Mouse (Mus musculus) myocyte (in vitro differentiated cells): ENCODE data around the gene Trim26.

Source experiments
- MAX ChIP-seq: IDR thresholded peaks from one replicate; pipeline ENCODE4 v1.6.1; 2011; ENCODE audit warnings: low read depth, mild to moderate bottlenecking, control low read depth
- MYOD1 ChIP-seq, 3 experiments: IDR thresholded peaks; one replicate each; pipeline ENCODE4 v1.6.1; 2011; ENCODE audit warnings: control low read depth in 2 of 3, low read depth in 2 of 3, mild to moderate bottlenecking in 2 of 3, moderate library complexity in 1 of 3; ENCODE audit not compliant: insufficient read length in 2 of 3, control insufficient read depth in 1 of 3
- POLR2A ChIP-seq: IDR thresholded peaks from one replicate; pipeline ENCODE4 v1.6.1; 2011; ENCODE audit warnings: low read depth, mild to moderate bottlenecking, control low read depth, moderate library complexity; ENCODE audit not compliant: insufficient read length
- POLR2AphosphoS2 ChIP-seq: IDR thresholded peaks from one replicate; pipeline ENCODE4 v1.6.1; 2011; ENCODE audit warnings: low read depth, control low read depth; ENCODE audit not compliant: insufficient read length
- REST ChIP-seq: IDR thresholded peaks from one replicate; pipeline ENCODE4 v1.6.1; 2011; ENCODE audit warnings: mild to moderate bottlenecking, control low read depth, moderate library complexity; ENCODE audit not compliant: insufficient read depth, insufficient read length
- TCF12 ChIP-seq: IDR thresholded peaks from one replicate; pipeline ENCODE4 v1.6.1; 2011; ENCODE audit warnings: mild to moderate bottlenecking, control low read depth; ENCODE audit not compliant: poor library complexity, insufficient read depth, severe bottlenecking
- USF1 ChIP-seq: IDR thresholded peaks from one replicate; pipeline ENCODE4 v1.6.1; 2011; ENCODE audit warnings: low read depth, mild to moderate bottlenecking, control low read depth, moderate library complexity

- no peak for TF ChIP-seq USF1
- TF ChIP-seq MAX = no peak
- TF ChIP-seq POLR2A = no peak
- TF ChIP-seq REST = no peak
- TF ChIP-seq MYOD1 (IDR thresholded peaks at IDR 0.05; ENCODE audit: control insufficient read depth in 1 of 3, insufficient read length in 2 of 3, low read depth in 2 of 3) = no peak
- TF ChIP-seq POLR2AphosphoS2 = no peak
- no peak for TF ChIP-seq TCF12
Measured at GRCm38 (mm10) chr17:36825525-36825924, 11.4 kb upstream of the Trim26 start.
